Mouse (Mus musculus) lung, adult 2 months (tissue): Measurements from ENCODE around the gene Tspyl3.

Experiments used
- CTCF ChIP-seq: fragments of 200-500 bp; IDR thresholded peaks from 2 replicates; pipeline ENCODE4 v1.5.1; 2011; ENCODE audit warnings: mild to moderate bottlenecking, low read length, control low read depth; ENCODE audit not compliant: insufficient read depth
- POLR2A ChIP-seq: fragments of 200-500 bp; IDR thresholded peaks from 2 replicates; pipeline ENCODE4 v1.6.1; 2011; ENCODE audit warnings: low read depth, mild to moderate bottlenecking, control low read depth, low read length, borderline replicate concordance; ENCODE audit errors: extremely low read depth

GRCm38 (mm10) chr2:153179126-153179860 is 45.9 kb downstream of the Tspyl3 start:
- no peak for TF ChIP-seq CTCF
- no peak for TF ChIP-seq POLR2A
